In genomic region chr8:109361575-109362361, GRCm38 (mm10) we compare ENCODE assay signal across 12 mouse cellular contexts.
DNase-seq lines count a peak whose midpoint lies in the region; ATAC-seq and TF ChIP-seq lines count a peak whose summit lies in the region.
"Had no signal": no experiment of that assay in that cellular context is flagged by ENCODE, and none has a peak within 500 bp of the region (broad histone marks: within the 10 kb centered on the region; RNA-seq: fewer than 3 reads in every experiment).

No protein-coding gene starts in this region.

- no peak for ATAC-seq in hindbrain, embryonic 12.5 days (ENCODE audit: low FRiP score)
- no peak for ATAC-seq in neural tube, embryonic 14.5 days (ENCODE audit: low read depth)

- H3K9me3 ChIP-seq in hindbrain, embryonic 12.5 days (replicated peaks) = no peaks in the 10 kb centered on the region
- H3K9me3 ChIP-seq in midbrain, embryonic 10.5 days (replicated peaks) = no peaks in the 10 kb centered on the region
- no peaks in the 10 kb centered on the region for H3K9me3 ChIP-seq in neural tube, embryonic 14.5 days (ENCODE audit: control insufficient read depth, low read length)
- H3K9me3 ChIP-seq: heart, embryonic 15.5 days had no signal

- WGBS in hindbrain, embryonic 12.5 days = 82% methylated on average over 7 of the region's 7 CpGs
- WGBS in midbrain, embryonic 10.5 days = 91% methylated on average over 7 of the region's 7 CpGs
- 61% methylated on average over 7 of the region's 7 CpGs for WGBS in neural tube, embryonic 14.5 days

- H3K9ac ChIP-seq in hindbrain, embryonic 12.5 days = no peak overlapping the region
- no peak overlapping the region for H3K9ac ChIP-seq in neural tube, embryonic 14.5 days (replicated peaks; ENCODE audit: low read depth, low read length)
- H3K9ac ChIP-seq: heart, embryonic 15.5 days had no signal

- H3K4me3 ChIP-seq in left cerebral cortex, adult 2 months = no peak overlapping the region
- no peak overlapping the region for H3K4me3 ChIP-seq in hindbrain, embryonic 12.5 days
- H3K4me3 ChIP-seq in midbrain, embryonic 10.5 days = no peak overlapping the region
- H3K4me3 ChIP-seq in neural tube, embryonic 14.5 days (ENCODE audit: low read depth, low read length) = no peak overlapping the region

- DNase-seq in left cerebral cortex, adult 2 months (ENCODE audit: extremely low spot score in 1 of 2, low spot score in 2 of 2) = no peak
- DNase-seq in left cerebral cortex, postnatal 4 days = no peak
- no peak for DNase-seq in midbrain, embryonic 10.5 days (ENCODE audit: low spot score)
- DNase-seq in spleen, adult 12 weeks (ENCODE audit: low spot score) = no peak
- DNase-seq in right cerebral cortex, postnatal 4 days = no peak
- no peak for DNase-seq in left cerebral cortex, postnatal 25 days (ENCODE audit: low spot score in 2 of 2)
- DNase-seq: B cell, adult 2 months; kidney, postnatal 25 days; lung, adult 2 months had no signal

- no peak overlapping the region for H3K4me2 ChIP-seq in hindbrain, embryonic 12.5 days (replicated peaks)
- no peak overlapping the region for H3K4me2 ChIP-seq in neural tube, embryonic 14.5 days (ENCODE audit: low read depth, low read length)

- no peaks in the 10 kb centered on the region for H3K27me3 ChIP-seq in hindbrain, embryonic 12.5 days
- no peaks in the 10 kb centered on the region for H3K27me3 ChIP-seq in midbrain, embryonic 10.5 days (ENCODE audit: low read depth, poor library complexity, severe bottlenecking)
- H3K27me3 ChIP-seq in neural tube, embryonic 14.5 days (ENCODE audit: control insufficient read depth, insufficient read depth, low read length) = no peaks in the 10 kb centered on the region

- H3K27ac ChIP-seq in left cerebral cortex, adult 2 months = peak overlapping the region; percentile 76; the same call in 1 of the 2 replicates
- peak overlapping the region; percentile 96 for H3K27ac ChIP-seq in hindbrain, embryonic 12.5 days
- peak overlapping the region; percentile 88 for H3K27ac ChIP-seq in midbrain, embryonic 10.5 days (replicated peaks)
- peak overlapping the region; percentile 94 for H3K27ac ChIP-seq in neural tube, embryonic 14.5 days (ENCODE audit: low read depth, low read length)
- H3K27ac ChIP-seq: heart, embryonic 15.5 days had no signal

- intact Hi-C loops in left cerebral cortex, adult 2 months (cut with DNase I) = loop anchor here (1.0 to 10.0 kb wide), 4 partner anchors 55 to 181 kb away; no protein-coding TSS in a partner anchor
- intact Hi-C loops in left cerebral cortex, postnatal 4 days (cut with DNase I) = loop anchor here (5.0 kb wide), 1 partner anchor 114 kb away; no protein-coding TSS in a partner anchor
- intact Hi-C loops in left cerebral cortex, postnatal 25 days (cut with DNase I) = loop anchor here (2.0 to 5.0 kb wide), 3 partner anchors 55 to 181 kb away; no protein-coding TSS in a partner anchor

- H3K4me1 ChIP-seq in hindbrain, embryonic 12.5 days = peaks cover 32% of the 10 kb centered on the region
- peaks cover 41% of the 10 kb centered on the region for H3K4me1 ChIP-seq in midbrain, embryonic 10.5 days
- H3K4me1 ChIP-seq in neural tube, embryonic 14.5 days (ENCODE audit: control insufficient read depth, insufficient read depth, low read length) = peaks cover 23% of the 10 kb centered on the region

- H3K36me3 ChIP-seq in hindbrain, embryonic 12.5 days = no peaks in the 10 kb centered on the region
- no peaks in the 10 kb centered on the region for H3K36me3 ChIP-seq in midbrain, embryonic 10.5 days
- H3K36me3 ChIP-seq in neural tube, embryonic 14.5 days (ENCODE audit: control insufficient read depth, insufficient read depth, low read length) = no peaks in the 10 kb centered on the region
- H3K36me3 ChIP-seq: heart, embryonic 15.5 days had no signal

- TF ChIP-seq CTCF in left cerebral cortex, adult 2 months (IDR thresholded peaks at IDR 0.05) = no peak
